Comparison of ENCODE assay signal across 21 mouse cellular contexts in the genomic region with DNA sequence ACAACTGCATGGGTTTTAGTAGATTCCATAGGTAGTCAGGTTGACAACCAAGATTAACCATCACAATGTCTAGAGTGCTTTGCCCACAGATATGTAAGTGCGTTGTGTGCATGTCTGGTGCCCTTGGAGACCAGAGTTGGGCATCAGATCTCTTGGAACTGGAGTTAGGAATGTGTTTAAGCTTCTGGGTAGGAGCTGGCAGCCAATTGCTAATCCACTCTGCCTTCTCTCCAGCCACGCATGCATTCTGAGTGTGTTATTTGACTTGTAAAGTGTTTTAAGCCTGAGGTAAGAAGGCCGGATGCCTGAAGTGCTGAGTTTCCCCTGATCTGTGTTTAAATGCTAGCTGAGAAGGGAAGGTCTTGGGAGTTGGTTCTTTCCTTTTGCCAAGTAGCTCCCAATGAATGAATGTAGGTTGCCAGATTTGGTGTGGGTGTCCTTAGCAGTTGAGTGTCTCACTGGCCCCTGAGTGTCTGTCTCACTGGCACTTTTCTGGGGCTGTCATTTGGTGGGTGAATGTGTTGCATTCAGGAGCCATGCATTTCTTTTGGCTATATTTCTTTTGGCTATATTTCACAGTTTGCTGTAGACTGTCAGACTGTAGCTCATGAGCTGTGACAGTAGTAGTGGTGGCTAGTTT. TPM values are rescaled to one million over a fixed set of nuclear protein-coding genes. Genes with fewer than 3 reads are reported as not detected.
A peak's percentile ranks its signal among the peaks of the same experiment; 100 is the strongest.
DNase-seq lines count a peak whose midpoint lies in the region; ATAC-seq and TF ChIP-seq lines count a peak whose summit lies in the region.
"Had no signal": no experiment of that assay in that cellular context is flagged by ENCODE, and none has a peak within 500 bp of the region (broad histone marks: within the 10 kb centered on the region; RNA-seq: fewer than 3 reads in every experiment).

No protein-coding gene starts in this region.

- H3K36me3 ChIP-seq in stomach, postnatal 0 days (ENCODE audit: control insufficient read depth, insufficient read depth, low read length) = no peaks in the 10 kb centered on the region
- H3K36me3 ChIP-seq: embryonic facial prominence, embryonic 12.5 days; hindbrain, embryonic 12.5 days; kidney, embryonic 15.5 days; limb, embryonic 10.5 days; midbrain, embryonic 12.5 days; neural tube, embryonic 15.5 days had no signal

- no peak overlapping the region for H3K4me2 ChIP-seq in stomach, postnatal 0 days (replicated peaks; ENCODE audit: low read depth)
- H3K4me2 ChIP-seq: embryonic facial prominence, embryonic 12.5 days; hindbrain, embryonic 12.5 days; kidney, embryonic 15.5 days; liver, embryonic 11.5 days; midbrain, embryonic 12.5 days; neural tube, embryonic 15.5 days had no signal

- intact Hi-C loops in left cerebral cortex, postnatal 36 days (cut with DNase I) = no loop called here

- no peak for DNase-seq in frontal cortex, postnatal 10 days (ENCODE audit: low spot score in 2 of 2)
- peak; percentile 25 to 39 for DNase-seq in left cerebral cortex, adult 9 months (ENCODE audit: low spot score in 2 of 2)
- DNase-seq in left cerebral cortex, postnatal 36 days (ENCODE audit: low spot score in 2 of 2) = no peak
- DNase-seq in lung, adult 18-20 months = peak; percentile 22 to 58
- peak; percentile 53 for DNase-seq in lung, postnatal 36 days
- no peak for DNase-seq in urinary bladder, postnatal 4 days (ENCODE audit: low spot score in 2 of 2)
- no peak for DNase-seq in stomach, postnatal 0 days (ENCODE audit: low spot score)
- DNase-seq: cerebellum, adult 11 months; cerebellum, postnatal 36 days; right cerebral cortex, postnatal 4 days; thymus, adult 18-20 months had no signal

- H3K27ac ChIP-seq in stomach, postnatal 0 days (replicated peaks) = no peak overlapping the region
- H3K27ac ChIP-seq: embryonic facial prominence, embryonic 12.5 days; hindbrain, embryonic 12.5 days; kidney, embryonic 15.5 days; limb, embryonic 10.5 days; macrophage; midbrain, embryonic 12.5 days; neural tube, embryonic 15.5 days had no signal

- WGBS in stomach, postnatal 0 days = 67% methylated on average over 3 of the region's 3 CpGs

- H3K9me3 ChIP-seq in stomach, postnatal 0 days (ENCODE audit: control insufficient read depth, low read length) = no peaks in the 10 kb centered on the region
- H3K9me3 ChIP-seq: embryonic facial prominence, embryonic 12.5 days; hindbrain, embryonic 12.5 days; kidney, embryonic 15.5 days; limb, embryonic 10.5 days; midbrain, embryonic 12.5 days; neural tube, embryonic 15.5 days had no signal

- H3K27me3 ChIP-seq in stomach, postnatal 0 days (ENCODE audit: control insufficient read depth, insufficient read depth, low read length) = no peaks in the 10 kb centered on the region
- H3K27me3 ChIP-seq: embryonic facial prominence, embryonic 12.5 days; hindbrain, embryonic 12.5 days; kidney, embryonic 15.5 days; midbrain, embryonic 12.5 days; neural tube, embryonic 15.5 days had no signal

- H3K4me3 ChIP-seq in stomach, postnatal 0 days (ENCODE audit: low read depth, low read length) = no peak overlapping the region
- H3K4me3 ChIP-seq: embryonic facial prominence, embryonic 12.5 days; hindbrain, embryonic 12.5 days; kidney, embryonic 15.5 days; limb, embryonic 10.5 days; midbrain, embryonic 12.5 days; myocyte; neural tube, embryonic 15.5 days had no signal

- TF ChIP-seq CTCF in stomach, postnatal 0 days (IDR thresholded peaks at IDR 0.05; ENCODE audit: low read depth) = no peak

- H3K4me1 ChIP-seq in stomach, postnatal 0 days (replicated peaks; ENCODE audit: control insufficient read depth, insufficient read depth) = no peaks in the 10 kb centered on the region
- H3K4me1 ChIP-seq: midbrain, embryonic 12.5 days had no signal

- no peak overlapping the region for H3K9ac ChIP-seq in stomach, postnatal 0 days (ENCODE audit: low read length)
- H3K9ac ChIP-seq: embryonic facial prominence, embryonic 12.5 days; hindbrain, embryonic 12.5 days; kidney, embryonic 15.5 days; midbrain, embryonic 12.5 days; neural tube, embryonic 15.5 days had no signal

- no peak for TF ChIP-seq EP300 in stomach, postnatal 0 days (optimal IDR thresholded peaks at IDR 0.05)

- peak; percentile 82 for ATAC-seq in frontal cortex, adult (ENCODE audit: low TSS enrichment)
- no peak; the same call in 1 of the 2 replicates for ATAC-seq in stomach, postnatal 0 days (ENCODE audit: low FRiP score, low TSS enrichment)

RNA-seq across cellular contexts. Expression of a gene that starts 26.3 kb away (rescaled TPM):
- 10 to 100 TPM; 41.1 to 44.3 TPM for total RNA-seq in left cerebral cortex, postnatal 36 days (2021)
- 29.5 and 30.3 TPM in 2 replicates for polyA plus RNA-seq in stomach, postnatal 0 days (2015; fragmentation: Nextera tagmentation; extraction: Ambion mirVana)

Comparison
In these comparisons a context has a peak if more than half of its experiments do, and no peak if none do; other contexts are left out.
1. DNase-seq: peak in left cerebral cortex, adult 9 months (2 of 2), lung, adult 18-20 months (2 of 2) and lung, postnatal 36 days (single experiment); none in frontal cortex, postnatal 10 days (0 of 2), left cerebral cortex, postnatal 36 days (0 of 2), urinary bladder, postnatal 4 days (0 of 2) and stomach, postnatal 0 days (single experiment).